Mouse (Mus musculus) left cerebral cortex, adult 2 months (tissue): Measurements from ENCODE around the gene Gm525. TPM values are rescaled to one million over a fixed set of nuclear protein-coding genes. Genes with fewer than 3 reads are reported as not detected.
"Not testable (repeated sequence)": the region's sequence is repeated elsewhere in the genome, so short reads cannot be mapped to it uniquely, and the experiment has no call there.

Experiments
- DNase-seq, 2 experiments: peaks; one replicate each; pipeline ENCODE4 v3.0.0; 2021 to 2022; ENCODE audit warnings: low spot score in 2 of 2, mixed read lengths in 1 of 2; ENCODE audit errors: extremely low spot score in 1 of 2
- H3K27ac ChIP-seq: fragments of 200-600 bp; 2 replicates; pipeline ENCODE4 v1.8.1; 2022
- H3K4me3 ChIP-seq: fragments of 200-600 bp; 2 replicates; pipeline ENCODE4 v1.8.1; 2022
- CTCF ChIP-seq: fragments of 200-600 bp; IDR thresholded peaks from 2 replicates; pipeline ENCODE4 v1.8.1; 2022; ENCODE audit warnings: antibody characterized with exemption, mild to moderate bottlenecking, moderate library complexity
- intact Hi-C: fragments of 180-260 bp; cut with DNase I; formaldehyde crosslinking; loops from one replicate; pipeline ENCODE4 v1.15.1; 2025
- total RNA-seq, 2 experiments: library from RNA; stranded (reverse); gene quantifications; 2 replicates each; pipeline ENCODE4 v1.2.3; 2021

Gene Gm525
- total RNA-seq, 2 experiments from 2014 or later, result 0.95 TPM; not detected in 1

GRCm38 (mm10) chr11:89066750-89067149, 6.9 kb upstream of the Gm525 start, which contains the start of gene Dgke:
Gene Dgke, minus strand, starts transcription at chr11:89066850.
- intact Hi-C loops, result no loop called here
- no peak for DNase-seq
- no peak for TF ChIP-seq CTCF
- Histone ChIP-seq H3K4me3 (no peak within 1 kb of the TSS), H3K27ac (no peak within 1 kb of the TSS)

- intact Hi-C loops, result no loop called here
These were observed 6.3 kb upstream of the Gm525 start for GRCm38 (mm10) chr11:89067301-89067822.

GRCm38 (mm10) chr11:89067871-89068490, 5.7 kb upstream of the Gm525 start:
- no peak for TF ChIP-seq CTCF
- DNase-seq, result no peak
- intact Hi-C loops, result no loop called here
- H3K27ac ChIP-seq, result no peak overlapping the region
- H3K4me3 ChIP-seq, result no peak overlapping the region

More at GRCm38 (mm10) chr11:89067301-89067822, 6.3 kb upstream of the Gm525 start:
- TF ChIP-seq CTCF, result no peak
- Histone ChIP-seq H3K27ac (no peak overlapping the region), H3K4me3 (no peak overlapping the region)
- no peak for DNase-seq

GRCm38 (mm10) chr11:89068649-89069048, 5.0 kb upstream of the Gm525 start:
- intact Hi-C loops, result no loop called here

GRCm38 (mm10) chr11:89069303-89069702, 4.3 kb upstream of the Gm525 start:
- peak; percentile 34 to 64 for DNase-seq
- Histone ChIP-seq H3K4me3 (no peak overlapping the region), H3K27ac (no peak overlapping the region)
- peak; percentile 89 for TF ChIP-seq CTCF
- intact Hi-C loops, result no loop called here

More at GRCm38 (mm10) chr11:89068649-89069048, 5.0 kb upstream of the Gm525 start:
- no peak overlapping the region for H3K27ac ChIP-seq
- DNase-seq, result no peak
- H3K4me3 ChIP-seq, result no peak overlapping the region
- no peak for TF ChIP-seq CTCF

- H3K27ac ChIP-seq, result no peak overlapping the region
- intact Hi-C loops, result no loop called here
- no peak for TF ChIP-seq CTCF
- no peak for DNase-seq
- H3K4me3 ChIP-seq, result no peak overlapping the region
These were observed 2.1 kb upstream of the Gm525 start for GRCm38 (mm10) chr11:89071522-89071921.

- no peak for DNase-seq
- intact Hi-C loops, result no loop called here
- Histone ChIP-seq H3K4me3 (no peak overlapping the region; the same call in 1 of the 2 replicates), H3K27ac (peak overlapping the region; percentile 70)
- TF ChIP-seq CTCF, result no peak
These were observed 1.3 kb downstream of the Gm525 start for GRCm38 (mm10) chr11:89074783-89075413.

GRCm38 (mm10) chr11:89076370-89076821, 2.8 kb downstream of the Gm525 start:
- peak; percentile 7; the same call in 1 of the 2 replicates for TF ChIP-seq CTCF
- intact Hi-C loops, result no loop called here

GRCm38 (mm10) chr11:89077601-89078000, 4.0 kb downstream of the Gm525 start:
- no peak overlapping the region for H3K27ac ChIP-seq
- TF ChIP-seq CTCF, result no peak
- no peak overlapping the region for H3K4me3 ChIP-seq
- no peak for DNase-seq
- intact Hi-C loops, result no loop called here

More at GRCm38 (mm10) chr11:89076370-89076821, 2.8 kb downstream of the Gm525 start:
- DNase-seq, result no peak
- no peak overlapping the region for H3K27ac ChIP-seq
- no peak overlapping the region for H3K4me3 ChIP-seq

GRCm38 (mm10) chr11:89078305-89078704, 4.7 kb downstream of the Gm525 start:
- intact Hi-C loops, result no loop called here
- DNase-seq, result no peak
- Histone ChIP-seq H3K27ac (no peak overlapping the region), H3K4me3 (no peak overlapping the region)
- TF ChIP-seq CTCF, result no peak

- no peak for DNase-seq
- Histone ChIP-seq H3K27ac (no peak overlapping the region), H3K4me3 (no peak overlapping the region)
- intact Hi-C loops, result no loop called here
- no peak for TF ChIP-seq CTCF
These were observed 5.5 kb downstream of the Gm525 start for GRCm38 (mm10) chr11:89078996-89079680.

GRCm38 (mm10) chr11:89081906-89082305, 8.3 kb downstream of the Gm525 start:
- DNase-seq, intact Hi-C loops, H3K4me3 ChIP-seq, H3K27ac ChIP-seq: not testable (repeated sequence)

- intact Hi-C loops, H3K4me3 ChIP-seq, H3K27ac ChIP-seq, DNase-seq: not testable (repeated sequence)
These were observed 9.1 kb downstream of the Gm525 start for GRCm38 (mm10) chr11:89082691-89083090.
